Mouse (Mus musculus): ENCODE results near the gene Eml3.

DNA sequence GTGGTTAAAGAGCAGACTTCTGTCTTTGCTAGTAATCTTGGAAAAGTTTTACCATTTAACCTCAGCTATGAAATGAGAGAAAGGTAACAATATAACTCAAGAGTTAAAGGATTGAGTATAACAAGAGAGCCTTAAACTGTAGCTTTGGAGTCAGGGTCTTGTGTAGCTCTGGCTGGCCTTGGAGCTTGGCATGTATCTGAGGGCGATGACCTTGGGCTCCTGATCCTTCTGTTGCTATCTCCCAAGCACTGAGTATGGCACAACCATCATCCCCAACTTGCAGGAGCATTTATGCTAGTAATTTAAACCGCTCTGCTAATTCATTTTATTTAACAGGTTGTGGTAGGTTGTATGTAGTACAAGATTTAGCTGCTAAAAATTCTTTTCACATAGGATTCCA, 46.1 kb downstream of the Eml3 start:
- TF ChIP-seq RCOR1 (IDR thresholded peaks at IDR 0.05; ENCODE audit: low read depth, low read length) (no peak), CHD1 (IDR thresholded peaks at IDR 0.05; ENCODE audit: low read depth, low read length) (no peak), POLR2AphosphoS5 (IDR thresholded peaks at IDR 0.05; ENCODE audit: borderline replicate concordance, low read depth, low read length) (no peak)
